Mouse (Mus musculus): ENCODE data around the gene Eftud2.
A peak's percentile ranks its signal among the peaks of the same experiment; 100 is the strongest.

Eftud2 gene

DNA sequence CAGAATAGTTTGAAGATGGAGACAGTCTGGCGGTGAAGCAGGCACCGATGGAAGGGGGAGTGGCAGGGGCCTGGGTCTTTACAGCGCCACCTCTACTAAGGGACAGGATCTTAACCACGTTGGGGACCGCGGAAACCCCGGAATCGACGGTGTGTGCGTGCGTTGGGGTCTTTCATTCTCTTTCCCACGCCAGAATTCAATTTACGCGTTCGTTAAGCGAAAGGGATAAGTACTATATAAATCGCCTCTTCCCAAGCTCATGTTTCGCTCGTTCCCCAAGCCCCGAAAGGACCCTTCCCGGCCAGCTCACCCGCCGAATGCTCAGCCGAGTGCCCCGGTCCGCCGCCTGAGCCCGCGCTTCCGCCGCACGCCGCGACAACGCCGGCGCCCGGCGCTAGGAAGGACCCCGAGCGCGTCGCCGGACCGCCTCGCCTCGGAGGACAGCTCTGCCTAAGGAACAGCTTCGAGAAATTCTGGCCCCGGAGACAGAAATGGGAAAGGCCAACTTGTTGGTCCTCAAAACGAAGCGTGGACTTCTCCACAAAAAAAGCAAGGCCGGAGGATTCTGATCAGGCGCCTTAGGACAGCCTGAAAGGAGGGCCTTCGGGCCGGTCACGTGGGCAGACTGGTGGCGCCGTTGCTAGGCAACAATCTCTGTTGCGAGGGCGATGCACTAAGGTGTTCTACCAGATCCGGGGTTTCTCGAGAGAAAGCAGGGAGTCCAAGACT is at the start of gene Eftud2, which contains the start of gene Ccdc103:
Gene Eftud2, minus strand, starts transcription at position 401 of the 729 bp plus-strand sequence.
Gene Ccdc103, plus strand, starts transcription at position 620 of the 729 bp plus-strand sequence.
- peak; percentile 95 for DNase-seq

DNA sequence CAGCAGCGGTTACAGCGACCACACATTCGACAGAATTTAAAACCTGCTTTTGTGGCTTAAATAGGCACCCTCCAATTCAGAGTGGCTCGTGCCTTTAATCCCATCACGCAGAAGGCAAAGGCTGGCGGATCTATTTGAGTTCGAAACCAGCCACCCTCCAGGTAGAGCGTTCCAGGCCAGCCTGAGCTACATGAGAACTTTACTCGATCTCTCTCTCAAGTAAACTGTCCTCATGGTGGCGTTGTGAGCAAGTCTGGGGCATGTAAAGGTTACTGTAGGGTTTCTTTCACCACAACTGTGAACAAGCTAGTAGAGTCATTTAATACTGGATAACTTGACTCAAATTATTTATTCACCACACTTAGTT is 44.5 kb upstream of the Eftud2 start:
- peak in 1 of 2 experiments; percentile 68 for DNase-seq

DNA sequence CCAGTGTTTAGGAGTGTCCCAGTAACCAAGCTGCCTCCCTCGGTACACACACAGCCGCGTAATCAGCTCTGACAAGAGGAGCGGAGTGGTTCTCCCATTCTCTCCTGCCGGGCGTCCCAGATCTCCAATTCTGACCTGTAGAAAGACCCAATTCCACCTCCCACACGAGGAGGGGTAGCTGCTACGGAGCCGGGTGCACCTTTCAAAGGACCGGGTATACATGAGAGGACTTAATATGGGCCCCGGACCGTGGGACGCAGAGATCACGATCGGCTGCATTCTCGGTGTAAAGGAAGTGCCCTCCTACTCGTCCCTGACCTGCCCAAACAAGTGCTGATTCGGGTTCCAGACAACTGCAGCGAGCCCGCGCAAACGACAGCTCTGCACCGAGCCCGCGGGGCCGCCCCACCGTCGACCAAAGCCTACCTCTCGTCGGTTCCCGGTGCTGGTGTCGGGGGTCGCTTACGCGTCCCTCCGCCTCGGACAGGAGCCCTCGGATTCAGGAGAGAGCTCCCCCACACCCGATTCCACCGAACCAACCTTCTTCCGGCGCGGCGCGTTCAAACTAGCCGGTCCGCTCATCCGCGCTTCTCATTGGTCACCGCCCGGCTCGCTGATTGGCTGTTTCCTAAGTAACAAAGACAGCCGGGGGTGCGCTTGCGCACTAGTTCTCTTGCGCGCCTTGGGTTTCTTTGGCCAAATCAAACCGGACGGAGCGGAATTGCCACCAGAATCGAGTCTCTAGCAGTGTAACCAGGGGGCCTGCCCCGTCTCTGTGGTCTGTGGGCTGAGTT is 44.0 kb upstream of the Eftud2 start, which contains the start of gene Kif18b:
Gene Kif18b, minus strand, starts transcription at position 568 of the 794 bp plus-strand sequence.
- peak; percentile 96 to 97 for DNase-seq

DNA sequence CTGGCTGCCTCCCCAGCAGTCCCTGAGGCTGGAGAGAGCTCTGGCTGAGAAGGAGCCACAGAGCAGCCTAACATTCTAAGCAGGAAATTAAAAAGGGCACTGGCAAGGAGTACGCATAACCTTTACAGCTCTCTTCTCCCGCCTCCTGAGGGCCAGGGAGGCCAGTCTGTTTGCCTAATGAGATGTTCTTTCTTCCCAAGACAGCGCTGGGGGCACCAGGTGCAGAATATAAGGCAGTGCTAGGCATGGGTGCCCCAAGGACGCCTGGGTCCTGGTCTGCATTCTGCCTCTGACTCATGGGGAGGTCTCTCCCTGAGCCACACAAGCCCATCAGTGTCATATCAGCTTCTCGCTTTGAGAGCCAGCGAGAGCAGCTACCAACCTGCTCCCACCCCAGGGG is 40.7 kb upstream of the Eftud2 start:
- no peak for DNase-seq

DNA sequence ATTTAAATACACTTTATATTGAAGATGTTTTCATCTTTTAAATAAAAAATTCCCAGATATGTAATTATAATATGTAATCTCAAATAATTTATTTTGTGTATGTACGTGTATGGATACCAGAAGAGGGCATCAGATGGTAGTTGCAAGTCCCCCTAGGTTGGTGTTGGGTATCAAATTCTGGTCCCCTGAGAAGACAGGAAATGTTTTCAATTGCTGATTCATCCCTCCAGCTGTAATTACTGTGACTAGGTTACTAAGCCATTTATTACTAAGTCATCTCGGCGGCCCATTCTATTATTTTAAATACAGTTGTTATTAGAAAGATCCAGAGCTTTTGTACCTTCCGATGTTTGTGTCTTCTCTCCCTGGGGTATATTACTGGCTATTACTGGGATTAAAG is 37.3 kb upstream of the Eftud2 start:
- no peak for DNase-seq

DNA sequence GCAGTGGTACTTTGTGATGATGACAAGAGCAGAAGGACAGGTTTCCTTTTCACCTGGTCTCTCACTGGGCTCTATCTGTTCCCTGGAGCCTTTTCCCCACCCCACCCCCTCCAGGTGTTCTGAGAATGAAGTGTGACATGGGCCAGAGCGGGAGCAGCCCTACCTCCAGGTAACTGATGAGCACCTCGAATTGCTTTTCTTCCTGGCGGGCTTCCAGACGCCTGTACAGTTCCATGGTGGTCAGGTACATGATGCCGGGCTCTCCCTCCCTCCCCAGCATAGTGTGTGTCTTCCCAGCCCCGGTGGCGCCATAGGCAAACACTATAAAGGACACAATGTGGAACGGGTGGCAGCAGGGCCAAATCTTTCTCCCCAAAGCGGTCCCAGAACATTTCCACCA is 34.6 kb upstream of the Eftud2 start:
- no peak for DNase-seq

DNA sequence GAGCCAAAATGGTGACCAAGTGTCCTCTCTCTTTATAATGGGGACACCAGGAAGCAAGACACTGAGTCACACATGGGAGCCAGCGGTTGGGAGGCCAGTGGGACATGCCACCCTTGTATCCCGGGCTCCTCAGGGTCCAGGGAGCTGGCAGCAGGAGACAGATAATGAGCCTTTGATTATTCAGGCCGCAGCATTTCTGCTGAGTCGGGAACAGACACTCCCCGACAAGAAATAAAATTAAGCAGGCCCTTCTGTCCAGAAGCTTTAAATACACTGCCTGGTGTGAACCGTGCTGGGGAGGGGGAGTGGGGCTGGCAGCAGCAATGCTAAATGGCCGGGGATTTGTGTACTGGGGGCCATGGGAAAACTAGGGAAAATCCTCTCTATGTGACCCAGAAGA is 30.6 kb upstream of the Eftud2 start:
- DNase-seq: no peak

DNA sequence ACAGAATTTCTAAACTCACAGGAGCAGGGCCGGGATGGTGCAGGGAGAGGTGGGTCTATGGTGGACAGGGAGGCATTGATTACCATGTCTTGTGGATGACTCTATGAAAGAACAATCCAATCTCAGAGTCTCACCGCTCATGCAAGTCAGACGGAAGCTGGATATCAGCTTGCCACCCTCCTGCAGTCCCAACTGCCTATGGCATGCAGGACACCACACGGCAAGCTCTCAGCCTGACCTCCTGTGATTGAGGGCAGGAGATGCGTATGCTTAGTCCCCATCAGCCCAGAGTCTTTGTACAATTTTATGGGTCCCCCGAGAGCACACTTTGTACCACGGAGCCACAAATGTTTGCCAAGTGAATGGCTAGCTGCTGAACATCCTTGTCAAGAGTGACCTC is 22.9 kb upstream of the Eftud2 start:
- no peak for DNase-seq

DNA sequence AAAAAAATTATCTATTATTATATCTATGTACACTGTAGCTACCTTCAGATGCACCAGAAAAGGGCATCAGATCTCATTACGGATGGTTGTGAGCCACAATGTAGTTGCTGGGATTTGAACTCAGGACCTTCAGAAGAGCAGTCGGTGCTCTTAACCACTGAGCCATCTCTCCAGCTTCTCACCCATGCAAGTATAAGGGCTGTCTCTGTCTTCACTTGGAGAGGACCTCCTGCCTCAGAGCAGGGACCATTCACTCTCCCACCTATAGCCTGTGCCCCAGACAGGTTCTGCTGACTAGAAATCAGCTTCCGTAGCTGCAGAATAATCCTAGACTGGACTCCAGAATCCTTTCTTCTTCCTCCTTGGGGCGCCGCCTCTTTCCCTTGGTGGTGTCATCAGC is 21.3 kb upstream of the Eftud2 start:
- no peak for DNase-seq

DNA sequence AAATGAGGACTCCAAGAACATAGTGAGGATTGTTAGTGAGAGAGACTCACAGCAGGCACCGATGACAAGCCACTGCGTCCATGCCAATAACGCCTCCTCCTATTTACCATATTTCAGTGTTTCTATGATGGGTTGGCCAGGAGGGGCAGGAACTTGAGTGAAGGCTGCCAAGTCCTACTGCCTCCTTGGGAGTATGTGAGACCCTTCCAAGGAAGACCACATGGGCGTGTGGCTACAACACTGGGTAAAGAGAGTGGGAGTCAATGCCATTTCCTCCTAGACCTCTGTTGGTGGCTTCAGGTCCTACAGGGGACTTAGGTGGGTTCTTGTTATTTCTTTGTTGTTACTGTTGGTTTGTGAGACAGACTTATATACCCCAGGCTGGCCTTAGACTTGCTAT is 20.4 kb upstream of the Eftud2 start:
- DNase-seq: no peak

DNA sequence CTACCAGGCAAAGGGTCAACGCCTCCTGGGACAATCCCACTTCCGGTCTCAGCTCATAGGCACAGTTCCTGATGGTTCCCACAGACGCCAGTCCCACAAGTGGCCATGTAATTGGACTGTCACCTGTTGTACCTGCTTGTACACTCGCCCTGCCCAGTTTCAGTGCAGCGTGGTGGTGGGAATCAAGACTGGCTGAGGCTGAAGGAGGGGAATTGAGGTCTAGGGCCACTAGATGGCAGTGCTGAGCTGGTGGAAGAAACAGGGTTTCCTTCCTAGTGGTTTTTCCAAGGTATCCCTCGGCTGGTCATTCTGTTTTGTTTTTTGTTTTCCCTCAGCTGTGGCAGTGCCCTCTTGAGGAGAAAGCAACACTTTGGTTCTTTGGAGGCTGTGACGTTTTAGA is 20.0 kb upstream of the Eftud2 start, which contains the start of gene Gfap:
Gene Gfap, minus strand, starts transcription at position 150 of the 400 bp plus-strand sequence.
- peak; percentile 95 to 97 for DNase-seq

DNA sequence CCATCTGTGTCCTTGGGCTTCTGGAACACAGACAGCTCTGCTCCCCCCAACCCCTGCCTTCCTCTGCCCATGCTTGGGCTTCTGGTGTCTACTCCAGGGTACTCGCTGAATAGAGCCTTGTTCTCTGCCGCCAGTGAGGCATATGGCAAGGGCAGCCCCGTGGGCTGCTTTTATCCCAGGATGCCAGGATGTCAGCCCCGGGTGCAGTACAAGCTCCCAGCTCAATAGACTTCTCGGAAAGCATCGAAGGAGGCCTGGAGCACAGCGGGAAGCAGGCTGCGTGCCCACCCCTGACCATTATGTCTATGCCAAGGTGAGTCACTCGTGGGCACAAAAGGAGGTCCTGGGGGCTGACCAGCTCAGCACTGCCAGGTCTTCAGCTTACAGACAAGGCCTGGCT is 17.6 kb upstream of the Eftud2 start:
- peak; percentile 90 to 94 for DNase-seq

DNA sequence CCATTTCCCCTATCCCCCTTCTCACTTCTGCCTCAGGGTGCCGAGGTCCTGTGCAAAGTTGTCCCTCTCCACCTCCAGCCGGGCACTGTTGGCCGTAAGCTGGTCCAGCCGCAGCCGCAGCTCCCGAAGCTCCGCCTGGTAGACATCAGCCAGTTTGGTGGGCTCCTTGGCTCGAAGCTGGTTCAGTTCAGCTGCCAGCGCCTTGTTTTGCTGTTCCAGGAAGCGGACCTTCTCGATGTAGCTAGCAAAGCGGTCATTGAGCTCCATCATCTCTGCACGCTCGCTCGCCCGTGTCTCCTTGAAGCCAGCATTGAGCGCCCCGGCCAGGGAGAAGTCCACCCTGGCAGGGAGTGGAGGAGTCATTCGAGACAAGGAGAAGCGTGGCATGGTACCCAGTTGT is 15.9 kb upstream of the Eftud2 start:
- DNase-seq: peak; percentile 66

DNA sequence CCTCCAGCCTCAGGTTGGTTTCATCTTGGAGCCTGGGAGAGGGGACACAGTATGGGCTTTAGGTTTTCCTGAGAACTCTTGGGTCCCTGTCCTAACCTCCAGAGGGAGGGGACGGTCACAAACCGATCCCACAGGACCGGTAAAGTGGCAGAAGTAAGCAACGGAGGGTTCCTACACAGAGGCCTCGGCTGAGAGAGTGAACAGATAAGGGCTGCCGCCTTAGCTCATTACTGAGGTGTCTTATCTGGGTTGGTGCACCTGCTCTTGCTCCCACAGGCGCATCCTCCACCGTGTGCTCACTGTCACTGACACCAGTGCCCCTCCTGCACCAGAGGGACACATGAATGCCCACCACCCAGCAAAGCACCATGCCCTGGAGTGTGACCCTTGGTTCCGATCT is 15.0 kb upstream of the Eftud2 start:
- no peak for DNase-seq

DNA sequence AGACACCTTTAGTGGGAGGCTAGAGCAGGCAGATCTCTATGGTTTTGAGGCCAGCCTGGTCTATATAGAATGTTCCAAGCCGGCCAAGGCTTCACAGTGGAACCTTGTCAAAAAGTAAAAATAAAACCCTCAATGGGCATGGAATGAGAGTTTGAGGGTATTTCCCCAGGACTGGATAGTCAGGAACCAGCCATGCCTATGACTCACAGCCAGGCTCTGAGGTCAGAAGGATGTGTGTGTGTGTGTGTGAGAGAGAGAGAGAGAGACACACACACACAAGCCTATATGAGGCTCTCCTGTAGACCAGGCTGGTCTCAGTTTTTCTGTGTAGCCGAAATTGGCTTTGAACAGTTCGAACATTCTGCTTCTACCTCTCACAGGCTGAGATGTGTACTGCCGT is 13.9 kb upstream of the Eftud2 start:
- DNase-seq: no peak

DNA sequence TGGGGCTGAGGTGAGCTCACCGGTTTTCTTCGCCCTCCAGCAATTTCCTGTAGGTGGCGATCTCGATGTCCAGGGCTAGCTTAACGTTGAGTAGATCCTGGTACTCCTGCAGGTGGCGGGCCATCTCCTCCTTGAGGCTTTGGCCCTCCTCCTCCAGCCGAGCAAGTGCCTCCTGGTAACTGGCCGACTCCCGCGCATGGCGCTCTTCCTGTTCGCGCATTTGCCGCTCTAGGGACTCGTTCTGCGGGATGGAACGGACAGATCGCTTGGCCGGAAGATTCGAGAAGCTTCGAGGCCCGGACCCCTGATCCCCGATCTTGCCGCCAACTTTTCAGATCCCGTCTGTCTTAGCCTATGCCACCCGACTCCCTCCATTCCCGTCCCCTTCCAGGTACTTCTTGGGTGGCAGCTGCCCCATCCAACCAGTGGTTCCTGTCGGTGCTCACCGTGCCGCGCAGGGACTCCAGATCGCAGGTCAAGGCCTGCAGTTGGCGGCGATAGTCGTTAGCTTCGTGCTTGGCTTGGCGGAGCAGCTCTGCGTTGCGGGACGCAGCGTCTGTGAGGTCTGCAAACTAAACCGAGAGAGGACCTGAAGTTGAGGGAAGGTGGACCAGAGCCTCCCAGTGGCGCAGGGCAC is 12.3 kb upstream of the Eftud2 start:
- DNase-seq: peak; percentile 82 to 84

DNA sequence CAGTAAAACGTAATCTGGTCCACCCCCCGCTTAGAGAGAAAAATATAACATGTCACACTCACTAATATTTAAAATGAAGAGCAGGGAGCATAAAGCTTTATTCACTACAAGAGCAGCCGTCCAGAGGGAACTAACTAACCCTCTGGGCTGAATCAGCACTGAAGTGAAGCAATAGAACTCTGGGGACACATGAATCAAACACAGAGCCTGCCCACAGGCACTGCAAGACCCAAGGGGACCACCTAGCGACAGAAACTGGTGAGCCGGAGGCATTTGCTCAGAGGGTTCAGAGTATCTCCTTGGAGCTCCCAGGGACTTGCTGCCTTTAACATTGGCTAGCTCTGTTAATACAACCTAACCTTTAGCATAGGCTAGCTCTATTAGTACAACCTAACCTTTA is 9.3 kb upstream of the Eftud2 start:
- DNase-seq: no peak

DNA sequence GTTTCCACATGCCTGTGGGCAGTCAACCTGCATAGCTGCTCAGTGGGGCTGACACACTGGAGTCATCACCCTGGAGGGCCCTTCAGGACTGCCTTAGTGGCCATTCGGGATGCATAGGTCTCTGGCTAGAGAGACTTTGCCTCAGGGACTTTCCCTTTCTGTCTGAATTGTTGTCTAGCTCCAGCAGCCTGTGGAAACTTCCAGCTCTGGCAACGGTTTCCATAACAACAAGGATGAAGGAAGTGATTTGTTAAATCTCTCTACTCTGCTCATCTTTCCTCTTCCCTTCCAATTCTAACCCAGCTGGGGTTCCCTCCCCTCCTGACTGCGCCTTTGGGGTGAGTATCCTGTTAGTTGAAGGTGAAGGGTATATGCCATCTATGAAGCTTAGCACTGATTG is 7.3 kb upstream of the Eftud2 start:
- no peak for DNase-seq

DNA sequence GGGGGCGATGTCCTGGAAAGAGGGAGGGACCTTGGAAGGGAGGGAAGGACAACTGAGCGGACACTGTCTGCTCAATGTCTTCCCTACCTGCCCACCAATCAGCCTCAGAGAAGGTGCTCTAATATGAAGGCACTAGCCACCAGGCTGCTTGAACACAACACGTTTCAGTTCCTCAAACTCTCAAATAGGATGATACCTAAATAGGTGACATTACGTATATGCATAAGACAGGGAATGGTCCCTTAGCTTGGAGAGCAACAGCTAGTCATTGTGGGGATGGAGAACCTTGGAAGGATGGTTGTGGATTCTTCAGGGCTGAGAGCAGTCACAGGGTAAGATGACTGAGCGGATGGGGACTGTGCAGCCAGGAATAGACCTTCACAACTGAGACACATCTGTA is 6.6 kb upstream of the Eftud2 start:
- DNase-seq: no peak

DNA sequence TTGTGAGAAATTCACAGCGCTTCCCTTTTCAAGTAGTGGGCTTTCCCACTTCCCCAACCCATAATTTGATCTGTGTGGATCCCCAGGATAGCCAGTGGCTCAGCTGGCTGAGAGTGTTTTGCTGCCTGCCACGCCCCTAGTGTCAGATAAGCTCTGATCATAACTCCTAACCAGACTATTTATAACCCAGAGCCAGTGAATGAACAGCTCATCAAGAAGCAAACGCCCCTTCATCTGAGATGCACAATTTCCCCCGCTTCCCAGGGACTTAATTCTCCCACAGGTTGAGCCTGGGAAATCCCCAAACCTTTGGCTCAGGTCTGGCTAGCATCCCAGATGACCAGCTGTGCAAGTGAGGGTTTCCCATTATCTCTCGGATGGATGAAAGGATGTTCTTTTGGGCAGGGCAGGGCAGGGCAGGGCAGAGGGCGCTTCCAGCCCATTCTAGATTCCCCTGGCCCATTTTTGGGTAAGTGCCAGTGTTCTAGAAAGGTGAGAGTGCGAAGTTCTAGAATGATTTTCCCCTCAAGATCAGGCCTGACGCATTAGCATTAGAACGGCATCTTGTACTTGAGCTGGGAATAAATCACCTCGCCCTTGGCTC is 3.9 kb upstream of the Eftud2 start, which contains the start of gene Fam187a:
Gene Fam187a, plus strand, starts transcription at position 554 of the 604 bp plus-strand sequence.
- no peak for DNase-seq

DNA sequence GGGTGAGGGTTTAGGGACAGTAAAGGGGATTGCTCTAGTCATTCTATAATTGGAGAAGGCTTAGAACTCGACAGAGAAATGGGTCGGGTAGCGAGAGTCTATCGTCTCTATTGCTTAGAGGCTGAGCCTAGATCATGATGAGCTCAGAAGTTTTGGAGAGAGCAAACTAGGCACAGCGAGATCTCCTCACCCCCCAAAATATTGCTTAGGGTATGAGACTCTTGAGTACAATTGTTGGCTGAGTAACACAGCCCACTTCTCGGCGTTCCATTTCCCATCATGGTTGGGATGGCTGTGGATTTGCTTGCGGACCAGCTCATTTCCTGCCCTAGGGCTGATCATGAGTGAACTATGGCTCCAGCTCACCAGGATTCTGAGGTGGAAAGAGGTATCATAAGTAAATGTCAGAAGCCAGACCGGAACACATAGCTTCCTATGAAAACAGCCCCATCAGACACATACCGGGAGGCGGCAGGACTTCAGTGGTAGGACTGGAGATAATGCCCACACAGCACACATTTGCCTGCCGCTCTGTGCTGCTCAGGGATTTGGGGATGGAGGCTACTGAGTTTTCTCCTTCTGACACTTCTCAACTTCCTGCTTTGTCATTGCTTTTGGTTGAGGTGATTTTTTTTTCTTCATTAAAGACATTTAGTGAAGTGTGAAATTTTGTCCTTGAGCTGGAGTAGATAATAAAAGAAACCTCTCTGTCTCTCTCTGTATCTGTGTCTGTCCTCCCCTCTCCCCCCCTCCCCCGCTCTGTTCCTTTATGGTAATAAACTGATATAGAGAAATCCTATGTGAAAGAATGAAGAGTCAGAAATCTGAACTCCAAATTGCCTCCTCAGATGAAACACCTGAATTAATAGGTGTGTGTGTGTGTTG is 771 bp upstream of the Eftud2 start:
- no peak for DNase-seq

DNA sequence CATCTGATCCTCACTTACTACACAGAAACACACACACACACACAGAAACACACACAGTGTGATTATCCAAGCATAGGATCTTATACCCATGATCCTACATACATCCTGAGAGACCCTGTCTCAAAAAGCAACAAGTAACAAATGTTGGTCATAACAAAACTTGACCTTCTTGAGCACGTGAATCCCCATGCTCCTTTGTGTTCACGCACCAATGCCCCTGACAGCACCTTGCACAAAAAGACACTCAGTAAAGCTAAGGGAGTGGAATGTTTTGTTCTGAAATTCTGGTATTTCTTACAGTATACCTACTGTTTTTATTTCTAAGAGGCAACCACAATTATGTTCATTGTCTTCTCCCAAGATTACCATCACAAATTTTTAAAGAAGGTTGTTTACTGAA is 1.2 kb downstream of the Eftud2 start:
- no peak for DNase-seq

Data from cerebellum, postnatal 10 days (tissue).